Mouse (Mus musculus) liver, embryonic 14.5 days (tissue): ENCODE data around the gene Aar2.

Source experiments
- CTCF ChIP-seq: IDR thresholded peaks from 2 replicates; pipeline ENCODE4 v1.5.1; 2016; ENCODE audit warnings: antibody characterized with exemption, low read depth, control low read depth
- EP300 ChIP-seq: IDR thresholded peaks from 2 replicates; pipeline ENCODE4 v1.6.1; 2016; ENCODE audit warnings: antibody characterized with exemption, low read depth

DNA sequence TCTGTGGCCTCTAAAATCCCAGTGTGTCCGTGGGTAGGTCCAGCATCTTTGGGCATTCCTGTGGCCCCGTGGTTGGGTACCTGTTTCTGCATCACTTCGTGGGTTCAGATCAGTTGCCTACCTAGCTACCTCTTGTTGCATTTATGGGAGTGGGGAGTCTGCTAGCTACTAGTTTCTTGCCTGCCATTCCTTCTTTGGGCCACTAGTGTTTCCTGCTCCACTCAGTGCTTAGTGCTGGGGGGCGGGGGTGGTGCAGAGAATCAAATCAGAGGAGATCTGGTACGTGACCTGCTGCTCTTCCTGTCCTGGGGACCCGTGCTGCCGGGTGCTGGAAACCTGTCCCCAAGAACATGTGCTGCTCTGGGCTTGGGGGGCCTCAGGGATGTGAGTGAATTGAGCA lies 69.1 kb downstream of the Aar2 start:
- no peak for TF ChIP-seq CTCF
- TF ChIP-seq EP300, result no peak
